Mouse (Mus musculus): ENCODE measurements around the gene Zfp652. TPM values are rescaled to one million over a fixed set of nuclear protein-coding genes. Genes with fewer than 3 reads are reported as not detected.

Zfp652 gene
- polyA plus RNA-seq, 1 experiment = 34.1 TPM

DNA sequence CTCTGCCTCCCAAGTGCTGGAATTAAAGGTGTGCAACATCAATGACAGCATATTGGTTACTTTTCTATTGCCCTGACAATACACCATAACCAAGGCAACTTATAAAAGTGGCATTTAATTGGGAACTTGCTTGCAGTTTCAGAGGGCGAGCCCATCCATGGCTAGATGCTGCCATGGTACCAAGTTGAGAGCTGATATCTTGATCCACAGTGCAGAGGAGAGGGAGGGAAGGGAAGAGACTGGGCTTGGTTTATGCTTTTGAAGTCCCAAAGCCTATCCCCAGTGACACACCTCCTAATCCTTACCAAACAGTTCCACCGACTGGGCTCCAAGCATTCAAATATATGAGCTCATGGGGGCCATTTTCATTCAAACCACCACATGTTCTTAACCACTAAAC, 101.6 kb downstream of the Zfp652 start:
- no peaks in the 10 kb centered on the region for H3K27me3 ChIP-seq (ENCODE audit: control insufficient read depth, insufficient read depth, low read length)

DNA sequence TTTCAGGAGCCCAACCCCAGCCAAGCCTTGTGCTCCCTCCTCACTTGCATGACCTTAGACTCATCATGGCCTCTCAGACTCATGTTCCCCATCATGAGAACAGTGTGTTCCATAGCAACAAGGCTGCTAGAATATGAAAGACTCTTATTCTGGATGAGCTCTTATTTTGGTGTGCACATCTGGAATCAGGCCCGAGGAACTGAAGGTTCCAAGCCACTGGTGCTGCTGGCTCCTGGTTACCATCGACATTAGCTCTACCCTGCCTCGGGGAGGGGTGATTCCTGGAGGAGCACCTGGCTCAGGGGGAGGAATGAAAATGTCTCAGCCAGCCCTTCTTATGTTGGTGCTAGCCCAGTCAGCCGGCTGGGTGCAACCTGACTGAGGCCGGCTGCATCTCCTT, 102.4 kb downstream of the Zfp652 start:
- TF ChIP-seq POLR2A (IDR thresholded peaks at IDR 0.05; ENCODE audit: control insufficient read depth, extremely low read depth, insufficient read depth, low read length, poor library complexity) (no peak), CTCF (IDR thresholded peaks at IDR 0.05; ENCODE audit: borderline replicate concordance, control insufficient read depth, extremely low read depth, insufficient read depth, low read length, poor library complexity) (no peak)
- H3K4me3 ChIP-seq (ENCODE audit: control insufficient read depth, insufficient read depth, low read length) = no peak overlapping the region
- H3K27ac ChIP-seq (ENCODE audit: control insufficient read depth, insufficient read depth, low read length) = no peak overlapping the region
- no peak for DNase-seq
- H3K36me3 ChIP-seq (ENCODE audit: control insufficient read depth, insufficient read depth, low read length) = no peaks in the 10 kb centered on the region
- H3K4me1 ChIP-seq (replicated peaks; ENCODE audit: control insufficient read depth, insufficient read depth, low read length) = no peaks in the 10 kb centered on the region
- H3K27me3 ChIP-seq (ENCODE audit: control insufficient read depth, insufficient read depth, low read length) = no peaks in the 10 kb centered on the region
- WGBS = 87% methylated on average over 5 of the region's 5 CpGs

More for the DNA sequence above, 101.6 kb downstream of the Zfp652 start:
- WGBS = 93% methylated on average over 2 of the region's 2 CpGs
- Histone ChIP-seq H3K4me3 (ENCODE audit: control insufficient read depth, insufficient read depth, low read length) (no peak overlapping the region), H3K27ac (ENCODE audit: control insufficient read depth, insufficient read depth, low read length) (no peak overlapping the region), H3K36me3 (ENCODE audit: control insufficient read depth, insufficient read depth, low read length) (no peaks in the 10 kb centered on the region), H3K4me1 (replicated peaks; ENCODE audit: control insufficient read depth, insufficient read depth, low read length) (no peaks in the 10 kb centered on the region)
- no peak for DNase-seq
- TF ChIP-seq CTCF (IDR thresholded peaks at IDR 0.05; ENCODE audit: borderline replicate concordance, control insufficient read depth, extremely low read depth, insufficient read depth, low read length, poor library complexity) (no peak), POLR2A (IDR thresholded peaks at IDR 0.05; ENCODE audit: control insufficient read depth, extremely low read depth, insufficient read depth, low read length, poor library complexity) (no peak)

DNA sequence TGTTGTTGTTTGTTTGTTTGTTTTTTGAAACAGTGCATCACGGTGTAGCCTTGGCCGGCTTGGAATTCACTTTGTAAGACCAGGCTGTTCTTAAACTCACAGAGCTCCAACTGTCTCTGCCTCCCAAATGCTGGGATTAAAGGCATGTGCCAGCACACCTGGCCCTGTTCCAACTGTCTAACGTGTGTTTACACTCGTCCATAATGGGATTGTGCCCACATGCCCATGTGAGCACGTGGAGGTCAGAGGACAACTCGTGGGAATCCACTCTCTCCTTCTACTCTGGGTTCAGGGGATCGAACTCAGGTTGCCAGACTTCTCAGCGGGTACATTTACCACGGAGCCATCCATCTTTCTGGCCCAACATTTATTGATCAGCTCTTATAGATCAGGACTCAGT, 102.9 kb downstream of the Zfp652 start:
- Histone ChIP-seq H3K27ac (ENCODE audit: control insufficient read depth, insufficient read depth, low read length) (no peak overlapping the region), H3K4me3 (ENCODE audit: control insufficient read depth, insufficient read depth, low read length) (no peak overlapping the region), H3K4me1 (replicated peaks; ENCODE audit: control insufficient read depth, insufficient read depth, low read length) (no peaks in the 10 kb centered on the region), H3K36me3 (ENCODE audit: control insufficient read depth, insufficient read depth, low read length) (no peaks in the 10 kb centered on the region), H3K27me3 (ENCODE audit: control insufficient read depth, insufficient read depth, low read length) (no peaks in the 10 kb centered on the region)
- no peak for DNase-seq
- TF ChIP-seq CTCF (IDR thresholded peaks at IDR 0.05; ENCODE audit: borderline replicate concordance, control insufficient read depth, extremely low read depth, insufficient read depth, low read length, poor library complexity) = no peak
- no peak for TF ChIP-seq POLR2A (IDR thresholded peaks at IDR 0.05; ENCODE audit: control insufficient read depth, extremely low read depth, insufficient read depth, low read length, poor library complexity)
- 89% methylated on average over 9 of the region's 9 CpGs for WGBS

DNA sequence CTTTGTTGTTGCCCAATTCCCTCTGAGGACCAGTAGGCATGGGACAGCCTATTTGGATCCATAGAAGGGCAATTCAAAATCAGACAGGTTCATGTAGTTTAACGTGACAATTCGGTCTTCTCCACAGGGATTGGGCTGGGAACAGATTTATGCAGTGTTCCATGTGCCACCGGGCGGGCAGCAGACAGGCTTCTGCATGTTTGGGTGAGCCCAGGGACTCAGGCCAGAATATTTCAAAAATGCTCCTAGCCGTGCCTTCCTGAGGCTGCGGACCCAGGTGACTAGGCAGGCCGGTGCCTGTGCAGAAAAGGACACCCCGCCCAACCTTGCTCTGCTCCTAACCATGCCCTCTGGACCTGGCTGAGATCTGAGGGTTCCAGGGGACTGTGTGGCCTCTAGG, 106.7 kb downstream of the Zfp652 start:
- H3K27me3 ChIP-seq (ENCODE audit: control insufficient read depth, insufficient read depth, low read length) = no peaks in the 10 kb centered on the region
- DNase-seq = no peak
- H3K36me3 ChIP-seq (ENCODE audit: control insufficient read depth, insufficient read depth, low read length) = no peaks in the 10 kb centered on the region
- H3K4me1 ChIP-seq (replicated peaks; ENCODE audit: control insufficient read depth, insufficient read depth, low read length) = 0 out of 2 replicates have a peak, but pooled peaks cover 3% of the 10 kb centered on the region
- no peak overlapping the region for H3K4me3 ChIP-seq (ENCODE audit: control insufficient read depth, insufficient read depth, low read length)
- TF ChIP-seq POLR2A (IDR thresholded peaks at IDR 0.05; ENCODE audit: control insufficient read depth, extremely low read depth, insufficient read depth, low read length, poor library complexity) = no peak
- no peak for TF ChIP-seq CTCF (IDR thresholded peaks at IDR 0.05; ENCODE audit: borderline replicate concordance, control insufficient read depth, extremely low read depth, insufficient read depth, low read length, poor library complexity)
- no peak overlapping the region for H3K27ac ChIP-seq (ENCODE audit: control insufficient read depth, insufficient read depth, low read length)
- WGBS = 97% methylated on average over 8 of the region's 8 CpGs

DNA sequence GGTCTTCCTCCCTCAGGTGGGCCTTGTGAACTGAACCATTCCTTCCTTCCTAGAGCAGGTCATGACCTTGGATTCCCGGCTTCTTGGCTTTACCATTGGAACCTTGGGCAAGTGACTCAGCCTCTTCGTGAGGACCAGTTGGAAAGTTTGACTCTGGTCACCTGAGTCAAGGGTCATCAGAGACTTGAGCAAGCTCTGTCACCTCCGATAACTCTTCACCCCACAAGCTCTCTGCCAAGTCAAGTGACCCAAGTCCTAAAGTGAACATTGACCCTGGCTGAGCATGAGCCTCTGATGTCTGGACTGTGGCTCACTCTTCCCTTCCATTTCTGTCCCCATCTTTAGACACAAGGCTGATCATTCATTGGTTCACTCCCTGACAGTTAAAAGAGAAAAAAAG, 109.0 kb downstream of the Zfp652 start:
- Histone ChIP-seq H3K27ac (ENCODE audit: control insufficient read depth, insufficient read depth, low read length) (no peak overlapping the region), H3K27me3 (ENCODE audit: control insufficient read depth, insufficient read depth, low read length) (peaks cover 5% of the 10 kb centered on the region; the same call in 1 of the 2 replicates), H3K4me1 (replicated peaks; ENCODE audit: control insufficient read depth, insufficient read depth, low read length) (peaks cover 12% of the 10 kb centered on the region), H3K4me3 (ENCODE audit: control insufficient read depth, insufficient read depth, low read length) (no peak overlapping the region), H3K36me3 (ENCODE audit: control insufficient read depth, insufficient read depth, low read length) (no peaks in the 10 kb centered on the region)
- no peak for TF ChIP-seq POLR2A (IDR thresholded peaks at IDR 0.05; ENCODE audit: control insufficient read depth, extremely low read depth, insufficient read depth, low read length, poor library complexity)
- no peak for TF ChIP-seq CTCF (IDR thresholded peaks at IDR 0.05; ENCODE audit: borderline replicate concordance, control insufficient read depth, extremely low read depth, insufficient read depth, low read length, poor library complexity)
- WGBS = 95% methylated on average over 3 of the region's 3 CpGs
- DNase-seq = no peak

DNA sequence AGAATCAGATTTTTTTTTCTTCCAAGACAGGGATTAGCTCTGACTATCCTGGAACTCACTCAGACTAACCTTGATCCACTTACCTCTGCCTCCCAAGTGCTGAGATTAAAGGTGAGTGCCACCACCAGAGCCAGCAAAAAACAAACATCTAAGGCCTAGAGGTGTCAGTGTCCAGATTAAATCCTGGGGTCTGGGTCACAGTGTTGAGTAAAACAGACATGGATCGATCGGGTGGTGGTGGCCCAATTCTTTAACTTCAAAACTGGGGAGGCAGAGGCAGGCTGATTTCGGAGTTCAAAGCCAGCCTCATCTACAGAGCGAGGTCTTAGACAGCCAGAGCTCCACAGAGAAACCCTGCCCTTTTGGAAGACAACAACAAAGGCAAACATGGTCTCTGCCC, 110.0 kb downstream of the Zfp652 start:
- no peak overlapping the region for H3K4me3 ChIP-seq (ENCODE audit: control insufficient read depth, insufficient read depth, low read length)
- peaks cover 12% of the 10 kb centered on the region for H3K4me1 ChIP-seq (replicated peaks; ENCODE audit: control insufficient read depth, insufficient read depth, low read length)
- H3K27ac ChIP-seq (ENCODE audit: control insufficient read depth, insufficient read depth, low read length) = no peak overlapping the region
- H3K27me3 ChIP-seq (ENCODE audit: control insufficient read depth, insufficient read depth, low read length) = peaks cover 5% of the 10 kb centered on the region; the same call in 1 of the 2 replicates
- H3K36me3 ChIP-seq (ENCODE audit: control insufficient read depth, insufficient read depth, low read length) = no peaks in the 10 kb centered on the region
- TF ChIP-seq POLR2A (IDR thresholded peaks at IDR 0.05; ENCODE audit: control insufficient read depth, extremely low read depth, insufficient read depth, low read length, poor library complexity) (no peak), CTCF (IDR thresholded peaks at IDR 0.05; ENCODE audit: borderline replicate concordance, control insufficient read depth, extremely low read depth, insufficient read depth, low read length, poor library complexity) (no peak)
- 97% methylated on average over 4 of the region's 4 CpGs for WGBS
- DNase-seq = no peak

Data from thymus, adult 2 months (tissue).